Mouse (Mus musculus) lung, embryonic 15.5 days (tissue): Measurements from ENCODE around the gene Mllt3. TPM values are rescaled to one million over a fixed set of nuclear protein-coding genes. Genes with fewer than 3 reads are reported as not detected.

ENCODE experiments used
- ATAC-seq: fragments of 200-750 bp; cut with Nextera tagmentation; 2 replicates; pipeline ENCODE4 v1.8.0; 2017; ENCODE audit warnings: moderate number of reproducible peaks, borderline replicate concordance; ENCODE audit not compliant: low FRiP score, low TSS enrichment; ENCODE audit errors: extremely low read depth
- H3K27ac ChIP-seq: fragments of 300-500 bp; sonication (generic); 2 replicates; pipeline ENCODE4 v1.5.1; 2015; ENCODE audit warnings: moderate library complexity, mild to moderate bottlenecking, inconsistent platforms
- H3K27me3 ChIP-seq: fragments of 300-500 bp; sonication (generic); 2 replicates; pipeline ENCODE4 v1.6.1; 2015; ENCODE audit warnings: inconsistent platforms
- H3K36me3 ChIP-seq: fragments of 300-500 bp; sonication (generic); 2 replicates; pipeline ENCODE4 v1.6.1; 2015; ENCODE audit warnings: inconsistent platforms
- H3K4me1 ChIP-seq: fragments of 300-500 bp; sonication (generic); 2 replicates; pipeline ENCODE4 v1.6.1; 2015; ENCODE audit warnings: inconsistent platforms
- H3K4me2 ChIP-seq: fragments of 300-500 bp; sonication (generic); 2 replicates; pipeline ENCODE4 v1.6.1; 2015; ENCODE audit warnings: inconsistent platforms, mild to moderate bottlenecking, moderate library complexity
- H3K4me3 ChIP-seq: fragments of 300-500 bp; sonication (generic); 2 replicates; pipeline ENCODE4 v1.5.1; 2015; ENCODE audit warnings: mild to moderate bottlenecking, inconsistent platforms
- H3K9ac ChIP-seq: fragments of 300-500 bp; sonication (generic); 2 replicates; pipeline ENCODE4 v1.6.1; 2015; ENCODE audit warnings: inconsistent platforms
- H3K9me3 ChIP-seq: fragments of 300-500 bp; sonication (generic); 2 replicates; pipeline ENCODE4 v1.6.1; 2016; ENCODE audit warnings: inconsistent platforms
- WGBS: fragments of 180-500 bp; shearing (Covaris S2); methylation state at CpG from one replicate; pipeline ENCODE4 v1.1.7; 2015; 5-methylcytosine and 5-hydroxymethylcytosine counted together
- polyA plus RNA-seq: library from polyadenylated mRNA; unstranded; fragments of >200 nt; fragmentation: Nextera tagmentation; extraction: Ambion mirVana; gene quantifications from 2 replicates; pipeline ENCODE4 v1.2.1, GENCODE M21; 2015

Gene Mllt3
- polyA plus RNA-seq, 1 experiment from 2014 or later: 45.6 TPM

DNA sequence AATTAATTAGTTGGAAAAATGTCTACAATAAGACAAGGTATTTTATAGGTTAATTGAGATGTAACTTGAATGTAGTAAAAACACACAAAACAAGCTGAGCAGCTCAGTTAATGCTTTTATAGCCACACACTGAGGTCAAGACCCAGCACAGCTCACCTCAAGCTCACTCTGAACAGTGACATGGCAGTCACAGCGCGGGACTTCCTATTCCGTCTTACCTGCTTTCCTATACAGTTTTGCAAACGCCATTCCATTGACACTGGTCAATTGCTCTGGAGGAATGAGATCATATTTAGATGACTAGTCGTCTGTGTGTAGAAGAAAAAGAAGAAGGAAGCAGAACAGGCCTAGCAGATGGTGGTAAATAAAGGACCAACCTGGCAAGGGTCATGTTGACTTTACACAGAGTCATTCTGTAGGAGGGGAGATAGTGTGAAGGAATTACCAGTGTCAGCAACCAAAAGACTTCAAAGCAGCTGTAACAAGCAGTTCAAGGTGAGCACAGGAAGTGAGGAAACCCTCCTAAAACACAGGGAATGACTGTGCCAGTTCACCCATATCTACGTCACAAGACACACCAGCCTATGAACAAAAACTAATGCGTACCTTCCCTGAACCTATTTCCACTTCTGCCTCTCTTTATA lies 217.6 kb downstream of the Mllt3 start:
- no peak overlapping the region for H3K9ac ChIP-seq
- no peaks in the 10 kb centered on the region for H3K4me1 ChIP-seq
- H3K4me2 ChIP-seq: no peak overlapping the region
- no peaks in the 10 kb centered on the region for H3K27me3 ChIP-seq
- no peaks in the 10 kb centered on the region for H3K9me3 ChIP-seq
- no peak for ATAC-seq
- no peak overlapping the region for H3K4me3 ChIP-seq
- H3K36me3 ChIP-seq: no peaks in the 10 kb centered on the region
- no peak overlapping the region for H3K27ac ChIP-seq
- WGBS: 63% methylated on average over 7 of the region's 7 CpGs

DNA sequence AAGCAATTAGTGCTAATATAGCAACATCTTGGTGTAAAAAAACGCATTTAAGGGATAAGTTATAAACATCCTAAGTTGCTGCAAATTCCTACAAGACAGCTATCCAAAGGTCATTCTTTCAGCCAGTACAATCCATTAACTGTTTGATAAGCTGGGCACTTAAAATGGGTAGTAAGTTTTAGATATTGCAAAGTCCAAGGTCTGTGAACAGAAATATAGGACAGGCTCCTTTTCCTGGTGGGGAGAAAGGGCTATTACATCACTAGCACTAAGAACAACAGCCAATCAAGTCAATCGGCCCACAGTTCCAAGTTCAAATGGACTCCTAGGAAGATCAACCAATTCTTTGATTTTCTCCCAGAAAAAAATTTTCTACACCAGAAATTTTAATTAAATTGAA lies 221.3 kb downstream of the Mllt3 start:
- 78% methylated on average over 2 of the region's 2 CpGs for WGBS
- peaks cover 8% of the 10 kb centered on the region for H3K4me1 ChIP-seq
- no peak for ATAC-seq

DNA sequence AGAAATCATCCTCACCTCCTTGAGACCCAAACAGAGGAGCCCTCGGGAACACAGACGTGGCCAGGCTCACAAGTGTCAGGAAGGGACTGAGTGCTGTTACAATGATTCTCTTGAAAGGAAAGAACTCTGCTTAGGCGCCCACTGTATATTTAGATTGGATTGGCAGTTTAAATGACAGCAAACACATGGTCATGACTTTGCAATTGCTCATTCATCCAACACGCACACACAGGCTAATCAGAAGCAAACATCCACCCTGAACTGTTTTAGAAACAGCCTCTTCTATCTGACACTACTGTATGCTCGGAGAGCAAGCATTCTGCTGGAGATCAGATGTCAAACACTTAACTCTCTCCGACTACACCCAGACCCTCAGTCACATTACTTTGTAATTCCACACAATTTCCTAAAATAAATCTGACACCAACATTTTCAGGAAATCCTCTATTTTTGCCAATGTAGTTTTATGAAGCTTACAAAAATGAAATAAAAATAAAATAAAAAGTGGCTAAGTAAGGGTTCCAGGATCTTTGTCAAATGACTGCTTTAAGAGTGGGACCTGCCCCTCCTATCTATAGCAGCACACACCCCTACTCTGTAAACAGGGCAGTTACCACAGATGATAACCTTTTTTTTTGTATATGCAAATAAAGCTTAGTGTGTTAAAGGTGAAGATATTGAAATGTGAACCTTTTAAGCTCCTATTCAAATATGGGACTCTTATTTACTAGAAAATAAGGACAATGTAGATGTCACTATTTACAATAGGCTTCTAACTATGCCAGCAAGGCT lies 226.8 kb downstream of the Mllt3 start:
- Histone ChIP-seq H3K4me3 (no peak overlapping the region), H3K9ac (no peak overlapping the region), H3K36me3 (no peaks in the 10 kb centered on the region), H3K27ac (peak overlapping the region; percentile 31), H3K27me3 (no peaks in the 10 kb centered on the region), H3K9me3 (no peaks in the 10 kb centered on the region), H3K4me1 (peaks cover 30% of the 10 kb centered on the region), H3K4me2 (no peak overlapping the region; the same call in 1 of the 2 replicates)
- peak; percentile 93 for ATAC-seq
- WGBS: 13% methylated on average over 6 of the region's 6 CpGs

More for the DNA sequence above, 221.3 kb downstream of the Mllt3 start:
- Histone ChIP-seq H3K27ac (no peak overlapping the region), H3K27me3 (no peaks in the 10 kb centered on the region), H3K36me3 (no peaks in the 10 kb centered on the region), H3K4me2 (no peak overlapping the region), H3K9ac (no peak overlapping the region), H3K9me3 (no peaks in the 10 kb centered on the region), H3K4me3 (no peak overlapping the region)

DNA sequence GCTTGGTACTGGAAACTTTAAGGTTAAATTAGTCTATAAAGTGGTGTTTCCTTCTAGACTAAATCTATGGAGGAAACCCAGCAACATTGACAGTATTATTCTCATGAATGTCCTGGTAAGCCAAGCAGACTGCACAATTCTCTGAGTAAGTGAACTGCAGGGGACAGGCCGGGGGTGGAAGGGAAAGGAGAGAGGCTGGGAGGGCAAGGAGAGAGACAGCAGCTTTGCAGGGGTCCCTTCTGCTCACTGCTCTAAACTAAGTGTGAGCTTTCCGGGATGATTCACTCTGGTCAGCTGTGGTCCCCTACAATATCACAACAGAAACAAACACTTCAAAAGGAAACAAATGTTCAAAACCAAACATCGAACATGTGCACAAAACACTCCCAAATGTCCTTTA lies 228.6 kb downstream of the Mllt3 start:
- Histone ChIP-seq H3K4me3 (no peak overlapping the region), H3K4me2 (no peak overlapping the region), H3K9ac (no peak overlapping the region), H3K27me3 (no peaks in the 10 kb centered on the region), H3K27ac (no peak overlapping the region), H3K9me3 (no peaks in the 10 kb centered on the region), H3K36me3 (no peaks in the 10 kb centered on the region), H3K4me1 (peaks cover 30% of the 10 kb centered on the region)
- 62% methylated on average over 3 of the region's 3 CpGs for WGBS
- ATAC-seq: no peak

DNA sequence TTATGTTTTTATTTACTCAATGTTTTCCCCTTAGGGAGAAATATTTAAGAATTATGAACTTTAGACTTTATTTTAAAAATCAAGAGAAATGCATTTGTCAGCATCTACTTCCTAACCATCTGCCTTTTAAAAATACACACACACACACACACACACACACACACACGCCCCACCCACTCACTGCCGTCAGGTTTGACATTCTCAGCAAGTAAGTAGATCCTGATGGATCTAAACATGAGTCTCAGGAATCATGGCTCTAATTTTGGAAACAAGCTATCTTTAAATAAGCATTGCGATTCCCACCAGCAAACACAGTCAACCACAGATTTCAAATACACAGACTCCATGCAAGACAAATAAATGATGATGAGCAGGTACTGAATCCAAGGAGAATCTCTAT lies 229.9 kb downstream of the Mllt3 start:
- H3K9me3 ChIP-seq: no peaks in the 10 kb centered on the region
- ATAC-seq: no peak
- H3K4me2 ChIP-seq: no peak overlapping the region
- 74% methylated on average over 3 of the region's 3 CpGs for WGBS
- H3K27me3 ChIP-seq: no peaks in the 10 kb centered on the region
- peaks cover 30% of the 10 kb centered on the region for H3K4me1 ChIP-seq
- H3K27ac ChIP-seq: no peak overlapping the region
- H3K36me3 ChIP-seq: no peaks in the 10 kb centered on the region
- H3K4me3 ChIP-seq: no peak overlapping the region
- no peak overlapping the region for H3K9ac ChIP-seq

DNA sequence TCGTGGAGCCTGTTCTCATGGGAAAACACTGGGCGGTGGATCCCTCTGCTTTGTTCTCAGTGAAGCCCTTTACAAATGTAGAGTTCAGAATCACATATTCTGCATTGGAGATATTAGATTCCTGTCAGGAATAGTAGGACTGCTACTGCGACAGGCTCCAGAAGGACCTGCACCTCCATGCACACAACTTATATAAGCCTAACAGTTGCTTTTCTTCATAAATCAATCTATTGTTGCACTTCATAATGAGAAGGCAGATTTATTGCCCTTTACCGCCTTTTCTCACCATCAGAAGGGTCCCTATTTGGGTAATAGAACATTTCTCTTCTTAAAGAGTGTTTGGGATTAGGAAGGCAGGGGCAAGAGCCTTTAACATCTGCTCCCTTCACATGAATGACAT lies 231.0 kb downstream of the Mllt3 start:
- Histone ChIP-seq H3K4me2 (no peak overlapping the region), H3K9me3 (no peaks in the 10 kb centered on the region), H3K27me3 (no peaks in the 10 kb centered on the region), H3K9ac (no peak overlapping the region), H3K36me3 (no peaks in the 10 kb centered on the region), H3K4me3 (no peak overlapping the region), H3K27ac (no peak overlapping the region), H3K4me1 (peaks cover 25% of the 10 kb centered on the region)
- ATAC-seq: no peak
- WGBS: 48% methylated on average over 4 of the region's 4 CpGs

DNA sequence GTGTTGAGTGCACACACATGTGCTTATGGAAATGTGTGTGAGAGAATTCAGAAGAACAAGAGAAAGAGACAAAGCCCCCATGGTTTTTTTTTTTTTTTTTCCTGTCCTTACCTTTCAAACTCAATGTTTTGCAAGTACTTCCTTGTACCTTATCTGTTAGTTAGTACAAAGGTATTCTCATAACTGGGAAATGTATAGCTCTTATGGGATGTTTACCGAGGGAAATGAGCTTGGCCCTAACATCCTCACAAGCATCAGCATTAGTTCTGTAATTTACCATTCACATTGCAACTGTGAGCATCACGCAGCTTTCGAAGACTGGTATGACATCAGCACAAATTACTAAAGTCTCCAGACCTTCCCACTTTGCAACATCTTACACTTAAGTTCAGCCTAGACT lies 231.8 kb downstream of the Mllt3 start:
- no peak overlapping the region for H3K9ac ChIP-seq
- no peak overlapping the region for H3K4me3 ChIP-seq
- 76% methylated on average over 3 of the region's 3 CpGs for WGBS
- no peaks in the 10 kb centered on the region for H3K9me3 ChIP-seq
- ATAC-seq: no peak
- H3K27me3 ChIP-seq: no peaks in the 10 kb centered on the region
- peaks cover 17% of the 10 kb centered on the region for H3K4me1 ChIP-seq
- H3K36me3 ChIP-seq: no peaks in the 10 kb centered on the region
- H3K4me2 ChIP-seq: no peak overlapping the region
- H3K27ac ChIP-seq: no peak overlapping the region

DNA sequence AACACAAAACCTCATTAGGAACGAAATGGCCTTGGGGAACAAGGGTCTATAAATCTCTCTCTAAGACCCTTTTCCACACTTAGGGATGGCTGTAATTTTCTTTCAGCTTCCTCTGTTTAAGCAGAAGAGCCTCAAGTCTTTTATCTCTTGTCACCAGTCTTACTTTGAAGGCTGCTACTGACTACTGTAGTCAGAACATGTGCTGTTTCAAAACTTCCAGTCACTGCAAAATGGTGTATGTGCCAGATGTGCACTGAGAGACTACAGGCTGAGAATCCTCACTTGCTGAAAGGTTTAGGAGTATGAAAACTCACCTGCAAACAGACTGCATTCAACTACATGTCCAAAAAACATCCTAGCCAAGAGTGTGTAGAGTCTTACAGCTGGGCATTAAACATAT lies 232.9 kb downstream of the Mllt3 start:
- H3K36me3 ChIP-seq: no peaks in the 10 kb centered on the region
- H3K27ac ChIP-seq: no peak overlapping the region
- no peaks in the 10 kb centered on the region for H3K27me3 ChIP-seq
- H3K9me3 ChIP-seq: no peaks in the 10 kb centered on the region
- ATAC-seq: no peak
- WGBS: 57% methylated on average over 1 of the region's 1 CpGs
- no peak overlapping the region for H3K4me2 ChIP-seq
- H3K9ac ChIP-seq: no peak overlapping the region
- peaks cover 11% of the 10 kb centered on the region for H3K4me1 ChIP-seq
- H3K4me3 ChIP-seq: no peak overlapping the region

DNA sequence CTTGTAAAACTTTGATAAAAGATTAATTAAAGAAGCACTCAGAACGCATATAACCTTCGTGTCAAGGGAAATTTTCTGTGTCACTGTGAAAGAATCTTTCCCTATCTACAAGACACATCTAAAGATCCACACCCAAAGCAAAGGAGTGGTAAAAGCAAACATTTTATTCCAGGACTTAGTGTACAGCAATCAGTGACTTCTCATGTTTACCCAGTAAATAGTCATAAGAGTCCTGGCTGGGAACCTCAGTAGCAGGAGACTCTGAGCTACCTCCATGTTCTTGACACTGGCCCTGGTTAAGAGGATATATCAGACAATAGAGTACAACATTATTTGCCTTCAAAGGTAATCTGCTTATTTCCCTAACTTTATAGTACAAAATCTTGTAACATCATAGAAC lies 233.7 kb downstream of the Mllt3 start:
- no peaks in the 10 kb centered on the region for H3K36me3 ChIP-seq
- no peak for ATAC-seq

DNA sequence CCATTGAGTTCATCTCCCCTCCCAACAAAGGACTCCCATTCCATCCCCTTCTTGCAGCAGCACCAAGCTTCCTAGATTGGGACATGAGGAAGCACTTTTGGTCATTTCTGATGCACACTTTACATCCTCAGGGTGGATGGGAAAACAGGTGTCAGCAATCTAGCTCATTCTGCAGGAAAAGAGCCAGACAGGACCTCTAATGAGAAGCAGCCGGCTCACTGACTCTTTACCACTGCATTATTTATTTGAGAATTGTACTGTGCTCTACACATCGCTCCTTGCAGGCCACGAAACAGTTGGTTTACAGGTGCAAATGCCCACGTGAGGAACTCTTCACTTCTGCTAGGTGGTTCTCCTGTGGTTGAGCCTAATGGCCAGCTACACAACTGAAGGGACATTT lies 237.9 kb downstream of the Mllt3 start:
- Histone ChIP-seq H3K4me1 (no peaks in the 10 kb centered on the region), H3K9me3 (no peaks in the 10 kb centered on the region), H3K36me3 (no peaks in the 10 kb centered on the region; the same call in 1 of the 2 replicates), H3K27me3 (no peaks in the 10 kb centered on the region), H3K4me3 (no peak overlapping the region), H3K27ac (no peak overlapping the region), H3K4me2 (no peak overlapping the region), H3K9ac (no peak overlapping the region)
- 86% methylated on average over 4 of the region's 4 CpGs for WGBS
- ATAC-seq: no peak

More for the DNA sequence above, 233.7 kb downstream of the Mllt3 start:
- H3K4me3 ChIP-seq: no peak overlapping the region
- no peak overlapping the region for H3K27ac ChIP-seq
- no peaks in the 10 kb centered on the region for H3K27me3 ChIP-seq
- H3K9me3 ChIP-seq: no peaks in the 10 kb centered on the region
- no peak overlapping the region for H3K4me2 ChIP-seq
- WGBS: 44% methylated on average over 2 of the region's 2 CpGs
- H3K9ac ChIP-seq: no peak overlapping the region
- peaks cover 8% of the 10 kb centered on the region for H3K4me1 ChIP-seq

DNA sequence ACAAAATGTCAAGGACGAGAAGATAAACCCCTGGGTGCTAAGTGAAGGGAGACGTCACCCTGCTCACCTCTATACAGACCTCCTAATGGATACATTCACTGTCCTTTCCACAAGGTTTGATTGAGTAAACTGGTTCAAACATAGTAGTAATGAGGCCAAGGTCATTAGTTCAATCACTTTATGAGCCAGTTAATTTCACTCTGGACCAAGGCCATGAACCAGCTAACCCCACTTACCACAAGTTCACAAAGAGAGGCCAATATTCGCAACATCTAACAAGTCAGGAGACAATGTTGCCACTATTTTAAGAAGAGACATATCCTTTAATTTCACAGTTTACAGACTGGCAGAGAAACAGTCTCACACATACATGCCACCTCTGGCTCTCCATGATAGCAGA lies 238.9 kb downstream of the Mllt3 start:
- Histone ChIP-seq H3K27ac (no peak overlapping the region), H3K4me1 (no peaks in the 10 kb centered on the region), H3K9ac (no peak overlapping the region), H3K27me3 (no peaks in the 10 kb centered on the region), H3K4me2 (no peak overlapping the region), H3K36me3 (peaks cover under 1% of the 10 kb centered on the region; the same call in 1 of the 2 replicates), H3K4me3 (no peak overlapping the region), H3K9me3 (no peaks in the 10 kb centered on the region)
- WGBS: 86% methylated on average over 3 of the region's 3 CpGs
- ATAC-seq: no peak

DNA sequence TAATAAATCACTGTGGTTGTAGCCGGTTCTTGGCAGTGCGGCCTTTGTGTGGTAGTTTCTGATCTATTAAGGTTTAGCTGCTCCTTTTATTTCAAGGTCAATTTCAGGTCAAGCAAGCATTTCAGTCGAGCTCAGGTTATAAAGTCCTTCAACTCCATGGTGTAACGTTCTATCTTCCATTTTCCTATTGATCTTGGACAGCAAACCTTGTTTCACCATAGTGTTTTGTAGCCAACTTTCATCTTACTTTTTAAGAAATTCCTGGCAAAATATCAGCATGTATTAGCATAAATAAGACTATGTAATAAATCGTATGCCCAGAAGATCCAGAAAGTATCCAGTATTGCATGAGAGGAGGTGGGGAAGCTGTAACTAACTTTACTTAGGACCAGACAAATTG lies 240.7 kb downstream of the Mllt3 start:
- 69% methylated on average over 5 of the region's 5 CpGs for WGBS
- no peak for ATAC-seq
- Histone ChIP-seq H3K9me3 (no peaks in the 10 kb centered on the region), H3K9ac (no peak overlapping the region), H3K4me2 (no peak overlapping the region), H3K36me3 (peaks cover 10% of the 10 kb centered on the region), H3K27me3 (no peaks in the 10 kb centered on the region), H3K27ac (no peak overlapping the region), H3K4me3 (no peak overlapping the region), H3K4me1 (no peaks in the 10 kb centered on the region)
